Mouse (Mus musculus) lung, postnatal 36 days (tissue): Measurements from ENCODE around the gene Fyn.

Experiments
- DNase-seq: peaks from one replicate; pipeline ENCODE4 v3.0.0; 2022; ENCODE audit warnings: mixed read lengths

Gene Fyn

DNA sequence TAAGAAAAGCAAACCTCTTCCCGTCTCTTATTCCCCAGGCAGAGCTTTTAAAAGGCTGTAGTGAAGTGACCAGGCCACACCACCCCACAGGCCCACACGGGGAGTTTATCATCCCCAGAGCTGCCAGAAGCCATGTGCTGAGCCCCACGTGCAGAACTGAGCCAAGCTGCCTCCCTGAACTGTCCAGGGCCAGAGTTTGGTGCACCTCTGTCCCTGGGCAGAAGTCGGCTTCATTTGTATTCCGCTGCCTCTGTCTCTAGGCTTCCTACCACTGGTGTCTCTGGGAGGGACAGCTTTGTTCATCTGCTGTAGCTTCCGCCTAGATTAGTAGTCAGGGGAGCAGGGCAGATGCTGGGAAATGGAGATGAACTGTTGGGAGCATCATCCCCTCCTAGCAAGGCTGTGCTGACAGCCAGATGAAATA, 172.8 kb downstream of the Fyn start:
- DNase-seq, result no peak

GRCm38 (mm10) chr10:39541951-39542521, 173.4 kb downstream of the Fyn start:
- no peak for DNase-seq

DNA sequence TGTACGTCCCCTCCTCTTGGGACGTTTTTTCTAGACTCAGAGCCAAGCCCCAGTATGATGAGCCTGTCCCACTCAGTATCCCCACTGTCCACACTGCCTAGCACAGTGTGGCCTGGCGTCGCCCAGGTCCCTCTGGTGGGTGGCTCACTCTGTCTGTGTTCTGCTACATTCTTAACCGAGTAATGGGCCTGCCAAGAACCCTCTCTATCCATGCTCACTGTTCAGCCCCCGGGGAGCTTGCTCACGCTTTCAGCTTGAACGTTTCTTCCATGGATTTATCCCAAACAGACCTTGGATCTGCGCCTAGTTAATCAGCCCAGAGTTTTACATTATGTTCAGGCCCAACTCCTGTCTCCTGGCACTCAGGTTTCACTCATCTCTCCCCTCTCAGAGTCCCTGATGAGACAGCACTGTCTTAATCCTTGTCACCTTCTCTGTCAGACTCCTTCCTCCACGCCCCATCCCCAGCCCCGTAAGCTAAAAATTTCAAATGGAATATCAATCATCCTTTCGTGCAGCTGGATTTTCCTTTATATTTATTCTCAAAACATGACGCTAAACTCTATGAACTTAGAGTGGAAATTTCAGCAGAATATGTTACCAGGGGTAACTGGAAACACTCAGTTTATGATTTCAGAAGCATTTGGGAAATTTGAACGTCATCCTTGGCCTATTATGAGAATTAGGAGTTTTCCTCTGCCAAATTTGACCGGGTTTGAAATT, 174.0 kb downstream of the Fyn start:
- DNase-seq, result no peak

- no peak for DNase-seq
Measured at GRCm38 (mm10) chr10:39543258-39543770, 174.7 kb downstream of the Fyn start.

- DNase-seq, result no peak
Measured at GRCm38 (mm10) chr10:39547369-39548074, 178.9 kb downstream of the Fyn start.

- DNase-seq, result no peak
Measured at GRCm38 (mm10) chr10:39550791-39551190, 182.1 kb downstream of the Fyn start.

DNA sequence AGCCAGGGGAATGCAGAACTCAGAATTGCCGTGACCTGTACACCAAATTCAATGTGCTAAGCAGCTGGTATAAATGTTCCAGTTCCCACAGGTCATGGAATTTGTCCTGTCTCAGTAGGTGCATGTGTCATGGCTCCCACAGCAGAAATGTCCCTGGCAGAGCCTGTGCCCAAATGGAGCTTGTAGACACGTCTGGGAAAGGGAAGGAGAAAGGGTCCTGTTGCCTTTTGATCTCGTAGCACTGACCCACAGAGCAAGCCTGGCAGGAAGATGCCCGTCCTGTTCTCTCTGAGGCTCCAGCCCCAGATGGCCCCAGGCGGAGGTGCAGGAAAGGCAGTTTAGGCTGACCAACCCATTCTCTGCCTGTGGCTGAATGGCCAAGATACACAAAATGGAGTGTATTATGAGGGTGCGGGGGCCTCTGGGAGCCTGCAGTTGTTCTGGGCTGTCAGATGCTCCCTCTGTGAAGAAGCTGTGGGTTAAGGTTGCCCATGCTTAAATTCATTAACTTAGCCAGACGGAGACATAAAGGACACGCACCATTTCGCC, 183.1 kb downstream of the Fyn start:
- no peak for DNase-seq

DNA sequence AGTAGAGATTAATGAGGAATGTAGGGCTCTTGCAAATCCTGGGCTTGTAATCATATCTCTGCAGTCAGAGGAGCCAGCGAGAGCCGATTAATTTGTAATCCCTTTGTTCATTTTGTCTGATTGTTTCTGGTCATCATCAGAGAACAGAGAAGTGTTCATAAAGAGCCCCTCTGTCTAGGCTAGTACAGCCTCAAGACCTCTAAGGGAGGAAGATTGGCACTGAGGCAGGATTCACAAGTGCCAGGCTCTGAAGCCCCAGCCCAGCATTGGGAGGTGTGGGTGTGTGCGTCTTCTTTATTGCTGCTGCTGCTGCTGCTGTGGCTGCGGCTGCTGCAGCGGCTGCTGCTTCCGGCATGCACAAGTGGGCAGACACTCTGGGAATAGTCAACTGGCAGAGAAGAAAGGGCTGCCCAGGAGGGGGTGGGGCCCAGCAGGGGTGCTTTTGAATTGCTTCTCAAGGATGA, 183.7 kb downstream of the Fyn start:
- no peak for DNase-seq

- DNase-seq, result no peak
Measured at GRCm38 (mm10) chr10:39552903-39553302, 184.2 kb downstream of the Fyn start.

- DNase-seq, result peak; percentile 58
Measured at GRCm38 (mm10) chr10:39555289-39555715, 186.6 kb downstream of the Fyn start.

DNA sequence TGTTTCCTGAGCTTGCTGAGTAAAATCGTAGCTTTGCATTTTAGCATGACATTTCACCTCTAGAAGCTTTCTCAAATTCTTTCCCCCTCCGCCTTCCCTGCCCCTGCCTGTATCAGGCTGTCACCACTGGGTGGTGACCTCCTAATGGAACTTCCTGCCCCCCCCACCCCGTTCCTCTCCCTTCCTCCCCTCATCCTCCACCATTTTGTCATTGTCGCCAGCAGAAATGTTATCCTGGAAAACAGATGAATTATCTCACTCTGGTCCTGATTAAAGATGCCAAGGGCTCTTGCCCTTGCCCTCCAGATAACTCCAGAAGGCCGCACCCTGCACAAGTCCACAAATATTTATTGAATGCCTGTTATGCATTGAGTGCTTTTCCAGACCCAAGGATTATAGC, 187.1 kb downstream of the Fyn start:
- peak; percentile 70 for DNase-seq

GRCm38 (mm10) chr10:39557360-39557759, 188.7 kb downstream of the Fyn start:
- no peak for DNase-seq

- peak; percentile 77 for DNase-seq
Measured at GRCm38 (mm10) chr10:39557851-39558250, 189.2 kb downstream of the Fyn start.

GRCm38 (mm10) chr10:39558492-39559005, 189.9 kb downstream of the Fyn start:
- no peak for DNase-seq

DNA sequence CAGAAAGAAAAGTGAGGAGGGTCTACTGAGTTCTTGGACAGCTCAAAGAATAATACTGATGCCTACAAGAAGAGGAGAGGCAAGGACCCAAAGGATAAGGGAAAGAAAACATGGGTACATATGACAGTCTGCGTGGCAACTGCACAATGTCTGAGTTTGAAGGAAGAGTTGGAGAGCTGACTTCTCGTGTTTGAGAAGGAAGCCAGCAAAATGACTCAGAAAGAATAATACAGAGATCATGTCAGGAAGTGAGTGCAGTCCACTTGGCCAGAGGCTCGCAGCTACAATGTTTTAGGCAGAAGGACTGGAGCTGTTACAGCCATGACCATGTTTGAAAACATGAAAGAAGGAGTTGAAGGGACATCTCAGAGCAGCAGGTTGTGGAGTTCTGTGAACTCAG, 190.7 kb downstream of the Fyn start:
- no peak for DNase-seq

DNA sequence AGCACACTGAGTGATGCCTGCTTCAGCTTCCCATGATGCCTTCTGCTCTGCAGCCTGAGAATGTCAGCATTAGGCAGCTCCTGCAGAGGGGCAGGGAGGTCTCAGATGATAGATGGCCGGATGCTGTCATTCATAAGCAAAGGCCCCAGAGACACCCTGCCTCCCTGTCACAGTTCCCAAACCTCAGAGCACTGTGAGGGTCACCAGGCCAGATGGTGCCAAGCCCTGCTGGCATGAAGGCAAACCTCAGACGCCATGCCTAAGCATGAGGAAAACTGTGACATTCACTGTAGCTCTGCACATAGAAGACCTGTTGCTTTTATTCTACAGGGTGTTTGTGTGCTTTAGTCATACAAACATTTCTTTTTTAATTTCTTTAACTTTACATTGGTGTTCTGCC, 193.7 kb downstream of the Fyn start:
- DNase-seq, result no peak

DNA sequence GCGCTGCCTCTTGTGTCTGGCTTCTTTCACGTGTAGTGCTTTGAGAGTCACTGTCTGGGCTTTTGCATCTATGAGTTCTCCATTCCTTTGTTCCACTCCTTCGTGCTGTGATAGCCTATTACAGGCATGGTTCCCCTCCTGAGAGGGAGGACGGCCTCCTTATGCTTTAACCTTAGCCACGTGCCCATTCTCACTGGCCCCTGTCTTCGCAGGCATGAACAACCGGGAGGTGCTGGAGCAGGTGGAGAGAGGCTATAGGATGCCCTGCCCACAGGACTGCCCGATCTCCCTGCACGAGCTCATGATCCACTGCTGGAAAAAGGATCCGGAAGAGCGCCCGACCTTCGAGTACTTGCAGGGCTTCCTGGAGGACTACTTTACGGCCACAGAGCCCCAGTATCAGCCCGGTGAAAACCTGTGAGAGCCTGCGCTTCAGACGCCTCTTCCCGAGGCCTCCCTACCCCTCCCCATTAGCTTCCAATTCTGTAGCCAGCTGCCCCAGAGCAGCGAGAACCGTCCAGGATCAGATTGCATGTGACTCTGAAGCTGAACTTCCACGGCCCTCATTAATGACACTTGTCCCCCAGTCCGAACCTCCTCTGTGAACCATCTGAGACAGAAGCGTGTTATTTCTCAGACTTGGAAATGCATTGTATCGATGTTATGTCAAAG, 195.0 kb downstream of the Fyn start:
- no peak for DNase-seq

GRCm38 (mm10) chr10:39566901-39567300, 198.2 kb downstream of the Fyn start:
- peak; percentile 50 for DNase-seq

DNA sequence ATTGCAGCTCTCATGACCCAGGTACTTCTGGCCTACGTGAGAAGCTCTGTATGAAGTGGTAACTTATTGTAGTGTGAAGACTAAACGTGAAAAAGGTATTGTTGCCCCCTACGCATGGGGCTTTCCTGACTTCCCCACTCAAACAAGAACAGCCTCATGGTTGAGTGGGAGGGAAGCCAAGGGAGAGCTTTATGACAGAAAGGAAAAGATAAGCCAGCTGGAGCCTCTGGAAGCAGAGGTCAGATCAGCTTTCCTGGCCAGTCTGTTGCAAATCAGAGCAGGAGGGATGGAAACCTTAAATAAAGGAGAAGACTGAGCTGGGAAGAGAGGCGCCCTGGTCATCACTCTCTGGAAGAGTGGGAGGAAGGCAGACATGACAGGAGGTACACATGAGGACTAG, 200.3 kb downstream of the Fyn start:
- DNase-seq, result no peak

DNA sequence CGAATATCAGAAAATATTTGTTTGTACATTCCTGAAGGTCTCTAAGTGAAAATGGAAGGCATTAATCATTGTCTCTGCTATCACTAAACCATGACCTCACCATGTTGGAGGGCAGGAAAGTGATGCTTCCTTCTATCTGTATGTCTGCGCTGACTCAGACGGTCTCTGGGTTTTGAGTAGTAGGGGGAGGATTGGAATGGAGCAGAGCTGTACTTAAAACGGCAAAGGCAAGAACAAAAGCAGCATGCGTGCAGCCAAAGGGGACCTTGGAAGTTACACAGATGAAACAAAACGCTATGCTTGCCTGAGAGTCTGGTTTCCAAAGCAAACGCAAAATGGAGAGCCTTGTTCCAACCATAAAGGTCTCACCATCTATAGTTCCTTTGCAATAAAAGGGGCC, 202.4 kb downstream of the Fyn start:
- DNase-seq, result no peak

DNA sequence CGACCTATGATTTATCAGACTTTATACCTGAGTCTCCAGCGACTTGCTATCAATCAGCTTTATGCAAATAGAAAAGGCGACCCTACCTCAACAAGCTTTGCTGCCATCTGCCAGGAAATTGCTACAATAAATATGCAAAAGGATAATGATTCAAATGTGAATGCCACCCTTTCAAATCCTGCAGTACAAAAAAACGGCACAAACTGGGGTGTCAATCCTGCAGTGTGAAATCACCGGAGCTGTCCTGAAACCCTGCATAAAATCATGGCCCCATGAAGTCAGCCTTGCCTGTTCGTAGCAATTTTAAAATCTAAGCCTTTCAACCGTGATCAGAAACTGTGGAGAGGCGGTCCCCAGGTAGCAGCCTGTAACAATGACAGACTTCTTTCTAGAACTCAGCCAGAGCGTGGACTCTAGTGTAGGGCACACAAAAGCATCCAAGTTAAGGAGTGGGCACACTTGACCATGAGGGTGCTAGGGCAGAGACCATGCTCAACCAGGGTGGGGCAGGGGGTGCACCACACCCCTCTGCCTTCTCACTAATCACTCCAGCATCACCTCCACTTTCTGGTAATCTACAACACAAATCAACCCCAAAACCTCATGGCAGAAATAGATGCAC, 203.5 kb downstream of the Fyn start:
- no peak for DNase-seq

- DNase-seq, result peak; percentile 33
Measured at GRCm38 (mm10) chr10:39572672-39573051, 204.0 kb downstream of the Fyn start.
